Mouse (Mus musculus) liver, embryonic 13.5 days (tissue): Measurements from ENCODE around the gene Rab38. TPM values are rescaled to one million over a fixed set of nuclear protein-coding genes. Genes with fewer than 3 reads are reported as not detected.

Source experiments
- ATAC-seq: fragments of 200-750 bp; cut with Nextera tagmentation; 2 replicates; pipeline ENCODE4 v1.8.0; 2017; ENCODE audit warnings: low read depth, mild to moderate bottlenecking, moderate number of reproducible peaks, moderate library complexity
- DNase-seq: peaks from one replicate; pipeline ENCODE4 v3.0.0; 2022
- H3K27ac ChIP-seq: fragments of 300-500 bp; sonication (generic); 2 replicates; pipeline ENCODE4 v1.5.1; 2015; ENCODE audit warnings: moderate library complexity, mild to moderate bottlenecking, inconsistent platforms
- H3K27me3 ChIP-seq: fragments of 300-500 bp; sonication (generic); 2 replicates; pipeline ENCODE4 v1.6.1; 2015; ENCODE audit warnings: mild to moderate bottlenecking, inconsistent platforms
- H3K36me3 ChIP-seq: fragments of 300-500 bp; sonication (generic); 2 replicates; pipeline ENCODE4 v1.6.1; 2015; ENCODE audit warnings: mild to moderate bottlenecking, inconsistent platforms
- H3K4me1 ChIP-seq: fragments of 300-500 bp; sonication (generic); replicated peaks from 2 replicates; pipeline ENCODE4 v1.6.1; 2015; ENCODE audit warnings: inconsistent platforms
- H3K4me2 ChIP-seq: fragments of 300-500 bp; sonication (generic); 2 replicates; pipeline ENCODE4 v1.6.1; 2015; ENCODE audit warnings: inconsistent platforms, mild to moderate bottlenecking, moderate library complexity
- H3K4me3 ChIP-seq: fragments of 300-500 bp; sonication (generic); replicated peaks from 2 replicates; pipeline ENCODE4 v1.5.1; 2015; ENCODE audit warnings: mild to moderate bottlenecking, inconsistent platforms
- H3K9ac ChIP-seq: fragments of 300-500 bp; sonication (generic); 2 replicates; pipeline ENCODE4 v1.6.1; 2015; ENCODE audit warnings: mild to moderate bottlenecking, inconsistent platforms
- H3K9me3 ChIP-seq: fragments of 300-500 bp; sonication (generic); replicated peaks from 2 replicates; pipeline ENCODE4 v1.6.1; 2016; ENCODE audit warnings: inconsistent platforms
- WGBS: fragments of 180-500 bp; shearing (Covaris S2); methylation state at CpG from one replicate; pipeline ENCODE4 v1.1.7; 2015; ENCODE audit not compliant: insufficient replicate concordance; 5-methylcytosine and 5-hydroxymethylcytosine counted together
- polyA plus RNA-seq: library from polyadenylated mRNA; unstranded; fragments of >200 nt; fragmentation: Nextera tagmentation; extraction: Ambion mirVana; gene quantifications from 2 replicates; pipeline ENCODE4 v1.2.1, GENCODE M21; 2015

The Rab38 gene
- polyA plus RNA-seq, 1 experiment from 2014 or later: 5.2 TPM

- no peaks in the 10 kb centered on the region for H3K4me1 ChIP-seq
- H3K27me3 ChIP-seq: no peaks in the 10 kb centered on the region
- WGBS: 5% methylated on average over 1 of the region's 1 CpGs
- H3K9me3 ChIP-seq: no peaks in the 10 kb centered on the region
- DNase-seq (no peak), ATAC-seq (peak; percentile 58; the same call in 1 of the 2 replicates)
- H3K9ac ChIP-seq: no peak overlapping the region
- no peak overlapping the region for H3K4me3 ChIP-seq
- no peaks in the 10 kb centered on the region for H3K36me3 ChIP-seq
- H3K27ac ChIP-seq: no peak overlapping the region
- no peak overlapping the region for H3K4me2 ChIP-seq
Measured at GRCm38 (mm10) chr7:88527100-88527671, 97.1 kb downstream of the Rab38 start.

DNA sequence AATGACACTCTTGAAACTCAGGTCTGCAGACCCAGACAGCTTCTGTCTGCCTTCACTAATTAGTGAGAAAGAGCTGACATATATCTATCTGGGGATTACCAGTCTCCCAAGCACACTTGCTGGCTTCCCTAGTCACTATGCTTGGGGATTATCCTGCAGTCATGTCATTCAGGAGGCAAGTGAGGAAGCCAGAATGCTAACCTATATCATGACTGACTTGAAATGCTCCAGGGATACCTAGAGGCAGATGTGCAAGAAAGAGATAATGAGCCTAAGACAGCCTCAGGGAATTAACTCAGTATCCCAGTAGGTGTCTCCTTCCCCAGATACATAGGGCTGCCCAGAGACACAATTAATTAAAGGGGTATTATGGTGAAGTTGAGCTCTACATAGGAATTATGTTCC is 106.1 kb downstream of the Rab38 start:
- Histone ChIP-seq H3K27me3 (no peaks in the 10 kb centered on the region), H3K9me3 (no peaks in the 10 kb centered on the region), H3K9ac (no peak overlapping the region), H3K27ac (no peak overlapping the region), H3K4me1 (no peaks in the 10 kb centered on the region), H3K36me3 (no peaks in the 10 kb centered on the region), H3K4me3 (no peak overlapping the region), H3K4me2 (no peak overlapping the region)
- DNase-seq: no peak
- ATAC-seq: no peak

DNA sequence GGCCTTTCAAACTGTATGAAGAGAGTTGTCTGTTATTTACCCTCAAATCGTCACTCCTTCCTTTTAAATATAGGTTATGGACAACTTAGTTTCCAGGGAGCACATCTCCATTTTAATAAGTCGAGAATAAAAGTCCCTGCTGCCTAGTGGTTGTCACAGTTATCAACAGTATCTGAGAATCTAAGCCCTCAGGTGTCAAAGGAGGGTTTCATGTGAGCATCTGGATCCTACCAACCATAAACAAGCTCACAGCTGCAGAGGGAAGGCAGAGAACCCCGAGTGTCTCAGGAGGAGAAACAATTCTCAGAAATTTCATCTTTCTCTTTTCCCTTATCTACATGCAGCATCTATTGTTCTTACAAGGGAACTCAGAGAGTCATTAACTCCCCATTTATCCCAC is 106.7 kb downstream of the Rab38 start:
- Histone ChIP-seq H3K9me3 (no peaks in the 10 kb centered on the region), H3K36me3 (no peaks in the 10 kb centered on the region), H3K27me3 (no peaks in the 10 kb centered on the region), H3K27ac (no peak overlapping the region), H3K4me2 (no peak overlapping the region), H3K9ac (no peak overlapping the region), H3K4me3 (no peak overlapping the region), H3K4me1 (no peaks in the 10 kb centered on the region)
- 44% methylated on average over 3 of the region's 3 CpGs for WGBS
- no peak for DNase-seq
- ATAC-seq: no peak

Other genes with a start within 250 kb of the Rab38 start
- gene Ctsc, start 152.2 kb upstream of the Rab38 start, polyA plus RNA-seq: 56.9 and 62.2 TPM in 2 replicates